Mouse (Mus musculus): Measurements from ENCODE around the gene Gm37240. TPM values are rescaled to one million over a fixed set of nuclear protein-coding genes. Genes with fewer than 3 reads are reported as not detected.

Gm37240 gene
- polyA plus RNA-seq, 1 experiment from 2014 or later = 11.4 TPM

GRCm38 (mm10) chr3:85064113-85064512, 823.2 kb downstream of the Gm37240 start:
- Histone ChIP-seq H3K4me3 (replicated peaks; ENCODE audit: low read length) (no peak overlapping the region), H3K4me1 (ENCODE audit: control insufficient read depth, insufficient read depth, low read length) (no peaks in the 10 kb centered on the region), H3K36me3 (ENCODE audit: control insufficient read depth, insufficient read depth, low read length) (no peaks in the 10 kb centered on the region), H3K4me2 (ENCODE audit: low read depth, low read length) (no peak overlapping the region), H3K9me3 (replicated peaks; ENCODE audit: control insufficient read depth, low read length) (no peaks in the 10 kb centered on the region), H3K9ac (ENCODE audit: low read length) (no peak overlapping the region), H3K27ac (ENCODE audit: low read length) (no peak overlapping the region), H3K27me3 (ENCODE audit: control insufficient read depth, insufficient read depth, low read length) (no peaks in the 10 kb centered on the region)
- WGBS = 53% methylated on average over 7 of the region's 7 CpGs
- ATAC-seq (ENCODE audit: insufficient read depth, low FRiP score) = no peak

GRCm38 (mm10) chr3:85060153-85060552, 827.2 kb downstream of the Gm37240 start:
- no peaks in the 10 kb centered on the region for H3K27me3 ChIP-seq (ENCODE audit: control insufficient read depth, insufficient read depth, low read length)
- WGBS = 90% methylated on average over 7 of the region's 7 CpGs
- H3K4me2 ChIP-seq (ENCODE audit: low read depth, low read length) = no peak overlapping the region
- no peak overlapping the region for H3K9ac ChIP-seq (ENCODE audit: low read length)
- no peak overlapping the region for H3K4me3 ChIP-seq (replicated peaks; ENCODE audit: low read length)
- H3K36me3 ChIP-seq (ENCODE audit: control insufficient read depth, insufficient read depth, low read length) = no peaks in the 10 kb centered on the region
- no peak for ATAC-seq (ENCODE audit: insufficient read depth, low FRiP score)
- H3K9me3 ChIP-seq (replicated peaks; ENCODE audit: control insufficient read depth, low read length) = no peaks in the 10 kb centered on the region
- H3K4me1 ChIP-seq (ENCODE audit: control insufficient read depth, insufficient read depth, low read length) = no peaks in the 10 kb centered on the region
- no peak overlapping the region for H3K27ac ChIP-seq (ENCODE audit: low read length)

GRCm38 (mm10) chr3:85057245-85057644, 830.1 kb downstream of the Gm37240 start:
- H3K9ac ChIP-seq (ENCODE audit: low read length) = no peak overlapping the region
- H3K4me3 ChIP-seq (replicated peaks; ENCODE audit: low read length) = no peak overlapping the region
- H3K4me2 ChIP-seq (ENCODE audit: low read depth, low read length) = no peak overlapping the region
- H3K4me1 ChIP-seq (ENCODE audit: control insufficient read depth, insufficient read depth, low read length) = no peaks in the 10 kb centered on the region
- H3K27me3 ChIP-seq (ENCODE audit: control insufficient read depth, insufficient read depth, low read length) = no peaks in the 10 kb centered on the region
- H3K9me3 ChIP-seq (replicated peaks; ENCODE audit: control insufficient read depth, low read length) = no peaks in the 10 kb centered on the region
- 67% methylated on average over 6 of the region's 6 CpGs for WGBS
- no peaks in the 10 kb centered on the region for H3K36me3 ChIP-seq (ENCODE audit: control insufficient read depth, insufficient read depth, low read length)
- no peak for ATAC-seq (ENCODE audit: insufficient read depth, low FRiP score)
- no peak overlapping the region for H3K27ac ChIP-seq (ENCODE audit: low read length)

GRCm38 (mm10) chr3:85053526-85053925, 833.8 kb downstream of the Gm37240 start:
- no peaks in the 10 kb centered on the region for H3K9me3 ChIP-seq (replicated peaks; ENCODE audit: control insufficient read depth, low read length)
- H3K9ac ChIP-seq (ENCODE audit: low read length) = no peak overlapping the region
- no peak overlapping the region for H3K4me3 ChIP-seq (replicated peaks; ENCODE audit: low read length)
- no peaks in the 10 kb centered on the region for H3K27me3 ChIP-seq (ENCODE audit: control insufficient read depth, insufficient read depth, low read length)
- 66% methylated on average over 4 of the region's 4 CpGs for WGBS
- H3K4me2 ChIP-seq (ENCODE audit: low read depth, low read length) = no peak overlapping the region
- H3K27ac ChIP-seq (ENCODE audit: low read length) = no peak overlapping the region
- no peak for ATAC-seq (ENCODE audit: insufficient read depth, low FRiP score)
- H3K36me3 ChIP-seq (ENCODE audit: control insufficient read depth, insufficient read depth, low read length) = no peaks in the 10 kb centered on the region
- no peaks in the 10 kb centered on the region for H3K4me1 ChIP-seq (ENCODE audit: control insufficient read depth, insufficient read depth, low read length)

- ATAC-seq (ENCODE audit: insufficient read depth, low FRiP score) = no peak
- Histone ChIP-seq H3K9ac (ENCODE audit: low read length) (no peak overlapping the region), H3K9me3 (replicated peaks; ENCODE audit: control insufficient read depth, low read length) (no peaks in the 10 kb centered on the region), H3K4me1 (ENCODE audit: control insufficient read depth, insufficient read depth, low read length) (no peaks in the 10 kb centered on the region), H3K27me3 (ENCODE audit: control insufficient read depth, insufficient read depth, low read length) (no peaks in the 10 kb centered on the region), H3K27ac (ENCODE audit: low read length) (no peak overlapping the region), H3K4me3 (replicated peaks; ENCODE audit: low read length) (no peak overlapping the region), H3K36me3 (ENCODE audit: control insufficient read depth, insufficient read depth, low read length) (no peaks in the 10 kb centered on the region), H3K4me2 (ENCODE audit: low read depth, low read length) (no peak overlapping the region)
- WGBS = 69% methylated on average over 1 of the region's 1 CpGs
These were observed 835.1 kb downstream of the Gm37240 start for GRCm38 (mm10) chr3:85052196-85052595.

- WGBS = 89% methylated on average over 5 of the region's 5 CpGs
- Histone ChIP-seq H3K9me3 (replicated peaks; ENCODE audit: control insufficient read depth, low read length) (no peaks in the 10 kb centered on the region), H3K36me3 (ENCODE audit: control insufficient read depth, insufficient read depth, low read length) (no peaks in the 10 kb centered on the region), H3K4me2 (ENCODE audit: low read depth, low read length) (no peak overlapping the region), H3K4me1 (ENCODE audit: control insufficient read depth, insufficient read depth, low read length) (no peaks in the 10 kb centered on the region), H3K27me3 (ENCODE audit: control insufficient read depth, insufficient read depth, low read length) (no peaks in the 10 kb centered on the region), H3K27ac (ENCODE audit: low read length) (no peak overlapping the region), H3K4me3 (replicated peaks; ENCODE audit: low read length) (no peak overlapping the region), H3K9ac (ENCODE audit: low read length) (no peak overlapping the region)
- no peak for ATAC-seq (ENCODE audit: insufficient read depth, low FRiP score)
These were observed 838.7 kb downstream of the Gm37240 start for GRCm38 (mm10) chr3:85048569-85048968.

- H3K4me2 ChIP-seq (ENCODE audit: low read depth, low read length) = no peak overlapping the region
- ATAC-seq (ENCODE audit: insufficient read depth, low FRiP score) = no peak
- H3K27ac ChIP-seq (ENCODE audit: low read length) = no peak overlapping the region
- H3K9me3 ChIP-seq (replicated peaks; ENCODE audit: control insufficient read depth, low read length) = no peaks in the 10 kb centered on the region
- no peak overlapping the region for H3K4me3 ChIP-seq (replicated peaks; ENCODE audit: low read length)
- 83% methylated on average over 8 of the region's 8 CpGs for WGBS
- no peak overlapping the region for H3K9ac ChIP-seq (ENCODE audit: low read length)
- H3K27me3 ChIP-seq (ENCODE audit: control insufficient read depth, insufficient read depth, low read length) = no peaks in the 10 kb centered on the region
- H3K4me1 ChIP-seq (ENCODE audit: control insufficient read depth, insufficient read depth, low read length) = no peaks in the 10 kb centered on the region
- H3K36me3 ChIP-seq (ENCODE audit: control insufficient read depth, insufficient read depth, low read length) = no peaks in the 10 kb centered on the region
These were observed 843.6 kb downstream of the Gm37240 start for GRCm38 (mm10) chr3:85043679-85044218.

- Histone ChIP-seq H3K4me3 (replicated peaks; ENCODE audit: low read length) (no peak overlapping the region), H3K4me1 (ENCODE audit: control insufficient read depth, insufficient read depth, low read length) (no peaks in the 10 kb centered on the region), H3K27ac (ENCODE audit: low read length) (no peak overlapping the region), H3K9me3 (replicated peaks; ENCODE audit: control insufficient read depth, low read length) (no peaks in the 10 kb centered on the region), H3K36me3 (ENCODE audit: control insufficient read depth, insufficient read depth, low read length) (no peaks in the 10 kb centered on the region), H3K27me3 (ENCODE audit: control insufficient read depth, insufficient read depth, low read length) (no peaks in the 10 kb centered on the region), H3K9ac (ENCODE audit: low read length) (no peak overlapping the region), H3K4me2 (ENCODE audit: low read depth, low read length) (no peak overlapping the region)
- 93% methylated on average over 4 of the region's 4 CpGs for WGBS
- no peak for ATAC-seq (ENCODE audit: insufficient read depth, low FRiP score)
These were observed 845.2 kb downstream of the Gm37240 start for GRCm38 (mm10) chr3:85042126-85042525.

GRCm38 (mm10) chr3:85029141-85029540, 858.2 kb downstream of the Gm37240 start:
- Histone ChIP-seq H3K27ac (ENCODE audit: low read length) (no peak overlapping the region), H3K27me3 (ENCODE audit: control insufficient read depth, insufficient read depth, low read length) (no peaks in the 10 kb centered on the region), H3K4me1 (ENCODE audit: control insufficient read depth, insufficient read depth, low read length) (no peaks in the 10 kb centered on the region), H3K36me3 (ENCODE audit: control insufficient read depth, insufficient read depth, low read length) (no peaks in the 10 kb centered on the region), H3K9me3 (replicated peaks; ENCODE audit: control insufficient read depth, low read length) (no peaks in the 10 kb centered on the region), H3K4me3 (replicated peaks; ENCODE audit: low read length) (no peak overlapping the region), H3K4me2 (ENCODE audit: low read depth, low read length) (no peak overlapping the region), H3K9ac (ENCODE audit: low read length) (no peak overlapping the region)
- WGBS = 80% methylated on average over 1 of the region's 1 CpGs
- ATAC-seq (ENCODE audit: insufficient read depth, low FRiP score) = no peak
